Mouse (Mus musculus) hindbrain, embryonic 10.5 days (tissue): ENCODE data around the gene Prr5l. TPM values are rescaled to one million over a fixed set of nuclear protein-coding genes. Genes with fewer than 3 reads are reported as not detected.

Experiments
- DNase-seq: peaks from one replicate; pipeline ENCODE4 v3.0.0-alpha.2; 2017; ENCODE audit warnings: low spot score
- H3K27ac ChIP-seq: fragments of 300-500 bp; sonication (generic); 2 replicates; pipeline ENCODE4 v1.5.1; 2016; ENCODE audit warnings: mild to moderate bottlenecking, moderate library complexity
- H3K27me3 ChIP-seq: fragments of 300-500 bp; sonication (generic); 2 replicates; pipeline ENCODE4 v1.6.1; 2016; ENCODE audit warnings: mild to moderate bottlenecking; ENCODE audit not compliant: poor library complexity, insufficient read depth, severe bottlenecking
- H3K36me3 ChIP-seq: fragments of 300-500 bp; sonication (generic); 2 replicates; pipeline ENCODE4 v1.6.1; 2016; ENCODE audit warnings: mild to moderate bottlenecking, moderate library complexity
- H3K4me1 ChIP-seq: fragments of 300-500 bp; sonication (generic); replicated peaks from 2 replicates; pipeline ENCODE4 v1.6.1; 2016; ENCODE audit warnings: mild to moderate bottlenecking
- H3K4me3 ChIP-seq: fragments of 300-500 bp; sonication (generic); 2 replicates; pipeline ENCODE4 v1.5.1; 2016; ENCODE audit warnings: mild to moderate bottlenecking, moderate library complexity
- H3K9me3 ChIP-seq: fragments of 300-500 bp; sonication (generic); 2 replicates; pipeline ENCODE4 v1.6.1; 2016; ENCODE audit warnings: mild to moderate bottlenecking, moderate library complexity
- WGBS: fragments of 180-500 bp; shearing (Covaris S2); methylation state at CpG from one replicate; pipeline ENCODE4 v1.1.7; 2016; 5-methylcytosine and 5-hydroxymethylcytosine counted together
- polyA plus RNA-seq: library from polyadenylated mRNA; unstranded; fragments of >200 nt; fragmentation: Nextera tagmentation; extraction: Ambion mirVana; gene quantifications from 2 replicates; pipeline ENCODE4 v1.2.1, GENCODE M21; 2016

The Prr5l gene
- polyA plus RNA-seq, 1 experiment from 2014 or later = 17.8 TPM

DNA sequence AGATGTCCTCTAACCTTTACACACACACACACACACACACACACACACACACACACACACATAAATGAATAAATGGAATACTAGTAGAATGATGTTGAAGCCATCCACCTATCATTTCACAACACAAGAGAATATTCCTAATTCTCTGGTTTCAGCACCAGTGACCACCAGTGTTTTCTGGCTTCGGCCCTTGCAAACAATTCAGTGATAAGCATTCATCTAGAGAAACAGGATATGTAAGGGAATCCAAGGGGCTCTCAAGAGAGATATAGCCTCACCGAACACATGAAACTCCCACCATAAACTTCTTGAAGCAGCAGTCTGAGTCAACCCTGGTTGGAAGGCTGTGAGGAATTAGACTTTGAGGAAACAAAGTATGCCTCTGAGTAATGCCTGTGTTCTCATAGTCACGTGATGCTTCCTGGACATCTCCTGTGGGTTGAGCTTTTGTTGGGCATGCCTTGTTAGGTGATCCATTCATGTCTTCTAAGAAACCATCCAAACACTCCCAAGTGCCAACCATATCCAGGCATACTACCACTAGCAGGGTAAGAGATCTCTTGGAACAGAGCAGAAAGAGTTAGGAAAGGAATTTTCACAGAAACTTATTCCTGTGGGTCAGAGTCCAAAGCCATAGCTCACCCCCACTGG, 55.8 kb downstream of the Prr5l start:
- no peak for DNase-seq
- H3K27ac ChIP-seq = no peak overlapping the region
- H3K9me3 ChIP-seq = no peaks in the 10 kb centered on the region
- peaks cover 20% of the 10 kb centered on the region for H3K4me1 ChIP-seq
- WGBS = 83% methylated on average over 3 of the region's 3 CpGs
- no peaks in the 10 kb centered on the region for H3K36me3 ChIP-seq
- H3K27me3 ChIP-seq = no peaks in the 10 kb centered on the region
- no peak overlapping the region for H3K4me3 ChIP-seq

GRCm38 (mm10) chr2:101826186-101826707, 56.6 kb downstream of the Prr5l start:
- peaks cover 25% of the 10 kb centered on the region for H3K4me1 ChIP-seq
- DNase-seq = no peak
- no peaks in the 10 kb centered on the region for H3K27me3 ChIP-seq
- H3K27ac ChIP-seq = no peak overlapping the region
- WGBS = 85% methylated on average over 2 of the region's 2 CpGs
- H3K9me3 ChIP-seq = no peaks in the 10 kb centered on the region
- H3K4me3 ChIP-seq = no peak overlapping the region
- no peaks in the 10 kb centered on the region for H3K36me3 ChIP-seq

GRCm38 (mm10) chr2:101825226-101826120, 57.4 kb downstream of the Prr5l start:
- Histone ChIP-seq H3K4me3 (no peak overlapping the region), H3K27me3 (no peaks in the 10 kb centered on the region), H3K4me1 (peaks cover 23% of the 10 kb centered on the region), H3K9me3 (no peaks in the 10 kb centered on the region), H3K27ac (no peak overlapping the region), H3K36me3 (no peaks in the 10 kb centered on the region)
- DNase-seq = no peak
- WGBS = 92% methylated on average over 9 of the region's 9 CpGs

- H3K27ac ChIP-seq = no peak overlapping the region
- H3K27me3 ChIP-seq = no peaks in the 10 kb centered on the region
- H3K36me3 ChIP-seq = no peaks in the 10 kb centered on the region
- no peak overlapping the region for H3K4me3 ChIP-seq
- H3K4me1 ChIP-seq = peaks cover 15% of the 10 kb centered on the region; the same call in 1 of the 2 replicates
- no peak for DNase-seq
- no peaks in the 10 kb centered on the region for H3K9me3 ChIP-seq
- WGBS = 69% methylated on average over 4 of the region's 4 CpGs
Observed at GRCm38 (mm10) chr2:101823821-101824220, 59.0 kb downstream of the Prr5l start.

- no peak overlapping the region for H3K4me3 ChIP-seq
- H3K36me3 ChIP-seq = no peaks in the 10 kb centered on the region
- 75% methylated on average over 13 of the region's 13 CpGs for WGBS
- peaks cover 18% of the 10 kb centered on the region for H3K4me1 ChIP-seq
- no peak for DNase-seq
- no peaks in the 10 kb centered on the region for H3K27me3 ChIP-seq
- no peaks in the 10 kb centered on the region for H3K9me3 ChIP-seq
- no peak overlapping the region for H3K27ac ChIP-seq
Observed at GRCm38 (mm10) chr2:101822785-101823184, 60.0 kb downstream of the Prr5l start.

DNA sequence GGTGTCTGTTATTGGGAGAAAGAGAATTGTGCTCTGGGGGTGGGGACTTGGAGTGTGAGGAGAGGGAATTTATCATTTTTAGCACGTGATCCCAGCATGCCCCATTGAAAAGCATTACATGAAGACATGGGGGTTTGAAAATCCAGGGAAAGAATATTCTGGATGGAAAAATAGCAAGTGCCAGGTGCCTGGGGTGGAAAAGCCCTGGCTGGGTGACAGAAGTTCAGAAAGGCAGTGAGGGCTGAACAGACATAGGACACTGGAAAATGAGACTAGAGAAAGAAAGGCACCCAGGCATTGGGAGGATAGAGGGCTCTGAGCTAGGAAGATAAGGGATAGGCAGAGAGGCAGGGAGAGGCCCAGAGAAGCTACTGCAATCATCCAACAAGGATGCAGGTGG, 62.0 kb downstream of the Prr5l start:
- WGBS = 85% methylated on average over 1 of the region's 1 CpGs
- Histone ChIP-seq H3K4me1 (peaks cover 14% of the 10 kb centered on the region), H3K4me3 (no peak overlapping the region), H3K27me3 (no peaks in the 10 kb centered on the region), H3K36me3 (no peaks in the 10 kb centered on the region), H3K9me3 (no peaks in the 10 kb centered on the region), H3K27ac (no peak overlapping the region)
- DNase-seq = no peak

- H3K36me3 ChIP-seq = no peaks in the 10 kb centered on the region
- WGBS = 85% methylated on average over 7 of the region's 7 CpGs
- H3K27ac ChIP-seq = no peak overlapping the region
- H3K4me1 ChIP-seq = peaks cover 14% of the 10 kb centered on the region
- DNase-seq = no peak
- no peak overlapping the region for H3K4me3 ChIP-seq
- H3K9me3 ChIP-seq = no peaks in the 10 kb centered on the region
- H3K27me3 ChIP-seq = no peaks in the 10 kb centered on the region
Observed at GRCm38 (mm10) chr2:101818986-101819764, 63.7 kb downstream of the Prr5l start.

DNA sequence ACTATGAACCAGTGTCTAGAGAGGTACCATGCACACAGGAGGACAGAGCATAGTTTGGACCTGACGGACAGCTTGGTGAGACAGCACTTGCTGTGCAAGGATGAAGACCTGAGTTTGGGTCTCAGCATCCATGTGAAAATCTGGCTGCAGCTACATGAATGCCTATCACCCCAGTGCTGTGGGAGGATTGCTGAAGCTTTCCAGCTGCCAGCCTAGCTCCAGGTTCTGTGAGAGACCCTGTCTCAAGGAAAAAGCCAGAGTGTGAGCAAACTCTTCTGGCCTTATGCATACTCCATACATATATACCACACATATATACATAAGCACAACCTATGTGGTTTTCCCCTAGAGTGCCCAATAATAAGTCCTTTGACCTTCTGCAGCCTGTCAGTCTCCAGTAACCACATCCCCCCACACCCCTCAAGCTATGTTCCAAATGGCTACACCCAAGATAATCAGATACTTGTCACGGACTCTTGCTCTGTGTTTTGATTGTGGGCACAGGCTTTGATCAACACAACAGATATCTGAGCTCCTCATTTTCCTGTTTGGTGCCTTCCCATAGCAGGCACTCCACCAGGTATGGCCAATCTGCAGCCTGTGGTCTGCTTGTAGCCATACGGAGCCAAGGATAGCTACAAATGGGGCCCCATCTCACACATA, 66.0 kb downstream of the Prr5l start:
- DNase-seq = no peak
- 74% methylated on average over 3 of the region's 3 CpGs for WGBS
- Histone ChIP-seq H3K4me3 (no peak overlapping the region), H3K27ac (no peak overlapping the region), H3K27me3 (no peaks in the 10 kb centered on the region), H3K36me3 (no peaks in the 10 kb centered on the region), H3K4me1 (peaks cover 7% of the 10 kb centered on the region), H3K9me3 (no peaks in the 10 kb centered on the region)

- 37% methylated on average over 5 of the region's 5 CpGs for WGBS
Observed at GRCm38 (mm10) chr2:101815250-101815934, 67.4 kb downstream of the Prr5l start.

DNA sequence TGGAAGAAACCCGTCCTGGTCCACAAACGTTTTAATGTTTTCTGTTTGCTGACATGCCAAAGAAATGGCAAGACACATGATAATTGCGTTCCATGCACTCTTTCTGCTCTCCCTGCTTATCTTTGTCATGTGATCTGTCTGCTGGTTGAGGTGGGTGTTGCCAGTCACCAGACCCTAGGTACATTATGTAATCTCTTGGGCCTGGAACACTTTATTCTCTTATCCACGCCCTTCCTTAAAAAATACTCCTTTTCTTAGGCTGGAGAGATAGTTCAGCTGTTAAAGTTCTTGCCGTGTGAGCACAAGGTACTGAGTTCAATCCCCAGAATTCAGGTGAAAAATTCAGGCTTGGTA, 68.6 kb downstream of the Prr5l start:
- Histone ChIP-seq H3K4me3 (no peak overlapping the region), H3K9me3 (no peaks in the 10 kb centered on the region), H3K27ac (no peak overlapping the region), H3K36me3 (no peaks in the 10 kb centered on the region), H3K4me1 (peaks cover 11% of the 10 kb centered on the region; the same call in 1 of the 2 replicates), H3K27me3 (no peaks in the 10 kb centered on the region)
- DNase-seq = no peak
- 81% methylated on average over 5 of the region's 5 CpGs for WGBS

More at GRCm38 (mm10) chr2:101815250-101815934, 67.4 kb downstream of the Prr5l start:
- no peaks in the 10 kb centered on the region for H3K36me3 ChIP-seq
- no peak overlapping the region for H3K27ac ChIP-seq
- H3K9me3 ChIP-seq = no peaks in the 10 kb centered on the region
- no peaks in the 10 kb centered on the region for H3K27me3 ChIP-seq
- H3K4me1 ChIP-seq = peaks cover 11% of the 10 kb centered on the region; the same call in 1 of the 2 replicates
- H3K4me3 ChIP-seq = no peak overlapping the region
- peak; percentile 52 for DNase-seq

GRCm38 (mm10) chr2:101813581-101814271, 69.1 kb downstream of the Prr5l start:
- Histone ChIP-seq H3K4me1 (peaks cover 11% of the 10 kb centered on the region; the same call in 1 of the 2 replicates), H3K4me3 (no peak overlapping the region), H3K27me3 (no peaks in the 10 kb centered on the region), H3K9me3 (no peaks in the 10 kb centered on the region), H3K27ac (no peak overlapping the region), H3K36me3 (no peaks in the 10 kb centered on the region)
- DNase-seq = no peak
- WGBS = 63% methylated on average over 6 of the region's 6 CpGs
